Mouse (Mus musculus) erythroblast, embryonic 14.5 days (primary cell): ENCODE measurements around the gene Tcf7l1. TPM values are rescaled to one million over a fixed set of nuclear protein-coding genes. Genes with fewer than 3 reads are reported as not detected.

Experiments used
- H3K27me3 ChIP-seq: 2 replicates; pipeline ENCODE4 v1.6.1; 2012; ENCODE audit warnings: inconsistent platforms; ENCODE audit not compliant: control insufficient read depth
- H3K36me3 ChIP-seq: 2 replicates; pipeline ENCODE4 v1.6.1; 2012; ENCODE audit warnings: mild to moderate bottlenecking, inconsistent platforms; ENCODE audit not compliant: control insufficient read depth
- H3K4me1 ChIP-seq: 2 replicates; pipeline ENCODE4 v1.6.1; 2012; ENCODE audit warnings: inconsistent platforms; ENCODE audit not compliant: control insufficient read depth
- H3K4me3 ChIP-seq: replicated peaks from 2 replicates; pipeline ENCODE3; 2012; ENCODE audit warnings: moderate library complexity, mild to moderate bottlenecking, inconsistent platforms
- H3K9me3 ChIP-seq: 2 replicates; pipeline ENCODE4 v1.6.1; 2012; ENCODE audit warnings: low read length, inconsistent platforms, mixed read lengths; ENCODE audit not compliant: control insufficient read depth
- GATA1 ChIP-seq: IDR thresholded peaks from 2 replicates; pipeline ENCODE4 v1.6.1; 2012; ENCODE audit warnings: low read length, inconsistent platforms, mixed read lengths
- TAL1 ChIP-seq: IDR thresholded peaks from 3 replicates; pipeline ENCODE4 v1.6.1; 2012; ENCODE audit warnings: low read length, inconsistent platforms, mixed read lengths
- polyA plus RNA-seq: library from polyadenylated mRNA; stranded (reverse); fragments of >175 nt; gene quantifications from 2 replicates; pipeline ENCODE4 v1.2.3, GENCODE M21; 2012

The Tcf7l1 gene
- polyA plus RNA-seq, 1 experiment: 0.10 TPM

GRCm38 (mm10) chr6:72685165-72685564, 103.9 kb downstream of the Tcf7l1 start:
- TF ChIP-seq TAL1 (no peak), GATA1 (no peak)
- Histone ChIP-seq H3K9me3 (no peaks in the 10 kb centered on the region), H3K27me3 (no peaks in the 10 kb centered on the region), H3K36me3 (no peaks in the 10 kb centered on the region), H3K4me1 (no peaks in the 10 kb centered on the region), H3K4me3 (no peak overlapping the region)

- no peaks in the 10 kb centered on the region for H3K4me1 ChIP-seq
- no peaks in the 10 kb centered on the region for H3K9me3 ChIP-seq
- H3K36me3 ChIP-seq: no peaks in the 10 kb centered on the region
- no peaks in the 10 kb centered on the region for H3K27me3 ChIP-seq
- no peak overlapping the region for H3K4me3 ChIP-seq
- TF ChIP-seq TAL1 (no peak), GATA1 (no peak)
Measured at GRCm38 (mm10) chr6:72684260-72684805, 104.7 kb downstream of the Tcf7l1 start.

GRCm38 (mm10) chr6:72682238-72682637, 106.8 kb downstream of the Tcf7l1 start:
- Histone ChIP-seq H3K36me3 (no peaks in the 10 kb centered on the region), H3K4me3 (no peak overlapping the region), H3K27me3 (no peaks in the 10 kb centered on the region), H3K4me1 (no peaks in the 10 kb centered on the region), H3K9me3 (no peaks in the 10 kb centered on the region)
- no peak for TF ChIP-seq GATA1
- no peak for TF ChIP-seq TAL1

- Histone ChIP-seq H3K4me1 (no peaks in the 10 kb centered on the region), H3K27me3 (no peaks in the 10 kb centered on the region), H3K4me3 (no peak overlapping the region), H3K9me3 (no peaks in the 10 kb centered on the region), H3K36me3 (no peaks in the 10 kb centered on the region)
- TF ChIP-seq GATA1 (no peak), TAL1 (no peak)
Measured at GRCm38 (mm10) chr6:72680936-72681335, 108.1 kb downstream of the Tcf7l1 start.

GRCm38 (mm10) chr6:72678631-72679030, 110.4 kb downstream of the Tcf7l1 start:
- no peaks in the 10 kb centered on the region for H3K27me3 ChIP-seq

GRCm38 (mm10) chr6:72677510-72678220, 111.4 kb downstream of the Tcf7l1 start:
- Histone ChIP-seq H3K36me3 (no peaks in the 10 kb centered on the region), H3K4me1 (no peaks in the 10 kb centered on the region), H3K27me3 (no peaks in the 10 kb centered on the region), H3K4me3 (no peak overlapping the region), H3K9me3 (no peaks in the 10 kb centered on the region)
- TF ChIP-seq GATA1 (no peak), TAL1 (no peak)

More at GRCm38 (mm10) chr6:72678631-72679030, 110.4 kb downstream of the Tcf7l1 start:
- Histone ChIP-seq H3K9me3 (no peaks in the 10 kb centered on the region), H3K4me3 (no peak overlapping the region), H3K36me3 (no peaks in the 10 kb centered on the region), H3K4me1 (no peaks in the 10 kb centered on the region)
- TF ChIP-seq GATA1 (no peak), TAL1 (no peak)

- Histone ChIP-seq H3K36me3 (no peaks in the 10 kb centered on the region), H3K27me3 (no peaks in the 10 kb centered on the region), H3K4me3 (no peak overlapping the region), H3K4me1 (no peaks in the 10 kb centered on the region), H3K9me3 (no peaks in the 10 kb centered on the region)
- no peak for TF ChIP-seq GATA1
- no peak for TF ChIP-seq TAL1
Measured at GRCm38 (mm10) chr6:72677079-72677478, 112.0 kb downstream of the Tcf7l1 start.

GRCm38 (mm10) chr6:72676376-72676775, 112.7 kb downstream of the Tcf7l1 start:
- TF ChIP-seq GATA1 (no peak), TAL1 (no peak)
- no peaks in the 10 kb centered on the region for H3K27me3 ChIP-seq

GRCm38 (mm10) chr6:72673751-72674150, 115.3 kb downstream of the Tcf7l1 start:
- Histone ChIP-seq H3K9me3 (no peaks in the 10 kb centered on the region), H3K4me1 (no peaks in the 10 kb centered on the region), H3K36me3 (no peaks in the 10 kb centered on the region), H3K27me3 (no peaks in the 10 kb centered on the region), H3K4me3 (no peak overlapping the region)
- TF ChIP-seq GATA1 (no peak), TAL1 (no peak)

More at GRCm38 (mm10) chr6:72676376-72676775, 112.7 kb downstream of the Tcf7l1 start:
- no peaks in the 10 kb centered on the region for H3K4me1 ChIP-seq
- H3K4me3 ChIP-seq: no peak overlapping the region
- no peaks in the 10 kb centered on the region for H3K36me3 ChIP-seq
- no peaks in the 10 kb centered on the region for H3K9me3 ChIP-seq
